Mouse (Mus musculus) lung, adult 2 months (tissue): ENCODE measurements around the gene Fgf2. TPM values are rescaled to one million over a fixed set of nuclear protein-coding genes. Genes with fewer than 3 reads are reported as not detected.

Experiments
- DNase-seq: peaks from one replicate; pipeline ENCODE4 v3.0.0; 2022
- H3K4me1 ChIP-seq: fragments of 200-500 bp; 2 replicates; pipeline ENCODE4 v1.6.1; 2011; ENCODE audit warnings: low read length; ENCODE audit not compliant: control insufficient read depth, insufficient read depth
- H3K4me3 ChIP-seq: fragments of 200-500 bp; replicated peaks from 2 replicates; pipeline ENCODE3; 2011; ENCODE audit warnings: low read depth, mild to moderate bottlenecking, control low read depth, low read length; ENCODE audit errors: extremely low read depth
- CTCF ChIP-seq: fragments of 200-500 bp; IDR thresholded peaks from 2 replicates; pipeline ENCODE4 v1.5.1; 2011; ENCODE audit warnings: mild to moderate bottlenecking, low read length, control low read depth; ENCODE audit not compliant: insufficient read depth
- POLR2A ChIP-seq: fragments of 200-500 bp; IDR thresholded peaks from 2 replicates; pipeline ENCODE4 v1.6.1; 2011; ENCODE audit warnings: low read depth, mild to moderate bottlenecking, control low read depth, low read length, borderline replicate concordance; ENCODE audit errors: extremely low read depth
- WGBS: fragments of 180-500 bp; shearing (Covaris S2); methylation state at CpG from one replicate; pipeline ENCODE4 v1.1.7; 2018; 5-methylcytosine and 5-hydroxymethylcytosine counted together
- polyA plus RNA-seq: library from polyadenylated mRNA; depleted of rRNA; stranded (reverse); fragments of >200 nt; gene quantifications from 2 replicates; pipeline ENCODE4 v1.2.3, GENCODE M21; 2012

Fgf2 gene
- polyA plus RNA-seq, 1 experiment = 5.4 TPM

- no peak overlapping the region for H3K4me3 ChIP-seq
- DNase-seq = no peak
- WGBS = 37% methylated on average over 9 of the region's 9 CpGs
- H3K4me1 ChIP-seq = no peaks in the 10 kb centered on the region; the same call in 1 of the 2 replicates
- TF ChIP-seq POLR2A (no peak), CTCF (no peak)
These were observed 475 bp upstream of the Fgf2 start for GRCm38 (mm10) chr3:37347671-37348070.

DNA sequence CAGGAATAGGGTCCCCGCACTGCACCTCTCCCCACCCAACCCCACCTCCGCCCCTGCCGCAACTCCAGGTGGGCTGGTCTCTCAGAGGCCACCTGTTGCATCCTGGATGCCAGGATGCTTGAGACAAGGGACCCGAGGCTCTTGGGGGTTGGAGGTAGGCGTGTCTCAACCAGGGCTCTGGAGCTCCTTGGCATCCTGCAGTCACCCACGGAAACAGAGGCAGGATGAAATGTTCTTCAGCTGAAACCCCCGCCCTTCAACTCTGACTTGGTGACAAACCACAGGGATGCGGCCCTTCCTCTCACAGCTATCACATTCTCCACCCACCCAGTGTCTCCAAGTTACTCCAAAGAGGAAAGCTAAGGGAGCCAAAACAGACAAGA lies 1.0 kb downstream of the Fgf2 start:
- TF ChIP-seq CTCF (no peak), POLR2A (peak; percentile 24; the same call in 1 of the 2 replicates)
- H3K4me1 ChIP-seq = no peaks in the 10 kb centered on the region
- 12% methylated on average over 8 of the region's 8 CpGs for WGBS
- DNase-seq = no peak
- peak overlapping the region; percentile 42 for H3K4me3 ChIP-seq

DNA sequence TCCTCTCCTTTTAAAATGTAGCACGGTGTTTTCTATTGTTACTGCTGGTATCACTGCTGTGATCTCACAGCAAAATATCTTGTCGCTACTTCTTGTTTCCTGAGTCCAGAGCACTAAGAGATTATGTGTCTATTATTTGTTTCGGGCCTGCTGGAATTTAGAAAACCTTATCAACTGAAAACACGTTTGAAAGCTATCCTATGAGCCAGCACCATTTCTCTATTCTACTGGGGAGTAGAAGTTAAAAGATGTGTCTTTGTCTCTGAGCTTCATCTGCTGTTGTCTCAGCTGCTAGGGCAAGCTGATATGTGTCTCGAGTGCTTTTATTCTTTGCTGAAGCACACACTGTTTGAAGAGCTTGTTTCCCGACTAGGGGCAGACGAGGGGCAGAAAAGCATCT lies 2.2 kb downstream of the Fgf2 start:
- WGBS = 42% methylated on average over 7 of the region's 7 CpGs
- TF ChIP-seq CTCF (no peak), POLR2A (no peak)
- no peak for DNase-seq
- no peak overlapping the region for H3K4me3 ChIP-seq
- H3K4me1 ChIP-seq = no peaks in the 10 kb centered on the region

DNA sequence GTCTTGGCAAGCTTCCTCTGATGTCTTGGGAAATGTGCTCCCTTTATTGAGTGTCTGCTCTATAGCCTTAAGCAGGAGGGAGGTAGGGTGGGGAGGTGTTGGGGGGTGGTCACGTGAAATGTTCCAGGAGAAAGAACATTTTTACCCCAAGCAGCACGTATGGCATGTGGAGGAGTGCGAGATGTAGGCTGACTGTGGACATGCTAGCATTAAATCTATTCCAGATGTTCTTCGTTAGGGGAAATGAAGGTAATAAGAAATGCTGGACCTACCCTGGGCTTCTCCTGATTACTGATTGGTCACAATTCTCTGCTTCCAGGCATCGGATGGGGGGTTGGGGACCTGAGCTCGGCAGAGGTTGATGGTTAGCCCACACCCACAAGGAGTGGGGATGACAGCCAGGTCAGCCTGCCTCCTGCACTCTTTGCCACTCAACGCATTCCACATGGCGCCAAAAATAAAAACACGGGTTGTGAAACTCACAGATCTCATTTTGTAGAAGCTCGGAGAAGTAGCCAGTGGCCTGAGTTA lies 5.9 kb downstream of the Fgf2 start:
- no peak overlapping the region for H3K4me3 ChIP-seq
- DNase-seq = no peak
- 72% methylated on average over 10 of the region's 10 CpGs for WGBS
- no peak for TF ChIP-seq CTCF
- TF ChIP-seq POLR2A = no peak
- H3K4me1 ChIP-seq = no peaks in the 10 kb centered on the region

- Histone ChIP-seq H3K4me3 (no peak overlapping the region), H3K4me1 (no peaks in the 10 kb centered on the region)
- WGBS = 53% methylated on average over 1 of the region's 1 CpGs
- TF ChIP-seq CTCF (no peak), POLR2A (no peak)
- no peak for DNase-seq
These were observed 6.6 kb downstream of the Fgf2 start for GRCm38 (mm10) chr3:37354737-37355136.

- TF ChIP-seq POLR2A (no peak), CTCF (no peak)
- WGBS = 18% methylated on average over 9 of the region's 9 CpGs
- Histone ChIP-seq H3K4me1 (peaks cover 5% of the 10 kb centered on the region; the same call in 1 of the 2 replicates), H3K4me3 (no peak overlapping the region)
- no peak for DNase-seq
These were observed 12.6 kb downstream of the Fgf2 start for GRCm38 (mm10) chr3:37360729-37361128.

DNA sequence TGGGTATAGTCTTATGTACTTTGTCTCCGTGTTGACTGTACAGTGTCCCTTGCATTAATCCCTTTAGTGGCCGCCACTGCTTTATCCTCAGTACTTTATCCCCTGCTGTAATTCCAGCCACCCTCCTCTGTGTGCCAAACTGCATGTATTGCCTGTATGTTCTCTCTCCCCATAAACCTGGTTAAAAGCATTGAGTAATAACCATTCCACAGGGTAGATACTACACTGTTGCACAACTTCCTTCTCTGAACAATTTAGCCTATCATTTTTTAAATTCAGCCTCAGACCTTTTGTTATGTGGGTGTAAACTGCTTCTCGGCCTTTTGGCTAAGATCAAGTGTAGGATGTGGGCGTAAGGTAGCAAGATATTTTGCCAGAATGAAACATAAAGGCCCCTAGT lies 17.0 kb downstream of the Fgf2 start:
- WGBS = 75% methylated on average over 4 of the region's 4 CpGs
- DNase-seq = no peak
- Histone ChIP-seq H3K4me1 (peaks cover 5% of the 10 kb centered on the region; the same call in 1 of the 2 replicates), H3K4me3 (no peak overlapping the region)
- TF ChIP-seq POLR2A (no peak), CTCF (no peak)

DNA sequence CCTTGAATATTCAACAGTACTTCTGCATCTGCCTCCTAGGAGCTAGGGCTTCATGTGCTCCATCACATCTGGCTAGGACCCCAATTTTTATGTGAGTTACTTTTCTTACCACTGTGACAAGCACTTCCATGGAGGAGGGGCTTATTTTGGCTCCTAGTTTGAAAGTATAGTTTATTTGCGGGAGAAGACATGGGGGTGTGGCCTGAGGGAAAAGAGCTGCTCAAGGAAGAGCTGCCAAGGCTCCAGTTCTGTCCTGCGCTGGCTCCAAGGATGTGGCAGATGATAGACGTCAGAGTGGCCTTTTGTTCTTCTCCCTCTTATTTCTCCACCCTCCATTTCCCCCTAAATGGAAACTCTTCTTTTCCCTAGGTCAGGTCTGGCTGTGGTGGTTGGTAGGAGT lies 17.8 kb downstream of the Fgf2 start:
- WGBS = 38% methylated on average over 3 of the region's 3 CpGs
- DNase-seq = no peak
- Histone ChIP-seq H3K4me3 (no peak overlapping the region), H3K4me1 (peaks cover under 1% of the 10 kb centered on the region; the same call in 1 of the 2 replicates)
- no peak for TF ChIP-seq POLR2A
- no peak for TF ChIP-seq CTCF

DNA sequence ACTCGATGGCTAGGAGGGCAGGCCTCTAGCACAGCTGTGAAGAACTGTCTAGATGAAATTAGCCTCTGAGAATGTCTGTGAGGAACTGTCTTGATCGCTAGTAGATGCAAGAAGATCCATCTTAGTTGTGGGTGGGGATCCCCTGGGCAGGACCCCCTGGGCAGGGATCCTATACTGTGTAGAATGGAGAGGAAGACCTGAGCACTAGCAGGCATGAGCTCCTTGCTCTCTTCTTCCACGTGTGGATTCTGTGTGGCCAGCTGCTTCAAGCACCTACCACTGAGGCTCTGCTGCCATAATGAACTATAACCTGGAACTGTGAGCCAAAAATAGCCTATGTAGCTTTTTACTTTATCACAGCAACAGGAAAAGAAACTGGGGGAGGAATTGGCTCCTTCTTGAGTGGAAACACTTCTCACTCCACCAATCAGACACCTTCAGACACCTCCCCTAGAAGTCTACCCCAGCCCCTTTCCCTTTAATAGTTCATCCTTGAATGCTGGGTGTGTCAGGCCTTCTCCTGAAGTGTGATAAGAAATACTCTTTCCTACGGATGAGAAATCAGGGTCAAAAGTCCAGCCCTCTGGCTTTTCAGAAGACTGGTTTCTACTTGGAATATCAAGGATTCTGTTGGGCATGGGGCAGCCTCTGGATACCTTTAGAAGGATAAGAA lies 18.4 kb downstream of the Fgf2 start:
- DNase-seq = no peak
- TF ChIP-seq CTCF = no peak
- TF ChIP-seq POLR2A = no peak
- 41% methylated on average over 4 of the region's 4 CpGs for WGBS
- H3K4me3 ChIP-seq = no peak overlapping the region
- H3K4me1 ChIP-seq = no peaks in the 10 kb centered on the region

GRCm38 (mm10) chr3:37370407-37370806 lies 22.3 kb downstream of the Fgf2 start:
- no peak overlapping the region for H3K4me3 ChIP-seq
- TF ChIP-seq CTCF (no peak), POLR2A (no peak)
- 46% methylated on average over 4 of the region's 4 CpGs for WGBS
- no peak for DNase-seq
- no peaks in the 10 kb centered on the region for H3K4me1 ChIP-seq
